Mouse (Mus musculus) liver, adult 2 months (tissue): ENCODE data around the gene Eif3d. TPM values are rescaled to one million over a fixed set of nuclear protein-coding genes. Genes with fewer than 3 reads are reported as not detected.
A peak's percentile ranks its signal among the peaks of the same experiment; 100 is the strongest.

ENCODE experiments used
- DNase-seq: peaks from one replicate; pipeline ENCODE4 v3.0.0-alpha.2; 2011; ENCODE audit warnings: low read depth, low spot score; ENCODE audit errors: extremely low read depth
- H3K27ac ChIP-seq: fragments of 200-500 bp; replicated peaks from 2 replicates; pipeline ENCODE4 v1.5.1; 2012; ENCODE audit warnings: low read depth, mild to moderate bottlenecking, control low read depth, inconsistent platforms, low read length; ENCODE audit not compliant: insufficient read depth
- H3K27me3 ChIP-seq: fragments of 200-500 bp; 2 replicates; pipeline ENCODE4 v1.6.1; 2012; ENCODE audit warnings: mild to moderate bottlenecking, moderate library complexity, low read length, inconsistent platforms; ENCODE audit not compliant: control insufficient read depth, insufficient read depth
- H3K36me3 ChIP-seq: fragments of 200-500 bp; 2 replicates; pipeline ENCODE4 v1.6.1; 2012; ENCODE audit warnings: low read length, inconsistent platforms; ENCODE audit not compliant: control insufficient read depth, insufficient read depth
- H3K4me1 ChIP-seq: fragments of 200-500 bp; 2 replicates; pipeline ENCODE4 v1.6.1; 2011; ENCODE audit warnings: low read length; ENCODE audit not compliant: control insufficient read depth, insufficient read depth
- H3K4me3 ChIP-seq: fragments of 200-500 bp; 2 replicates; pipeline ENCODE4 v1.5.1; 2011; ENCODE audit warnings: low read depth, mild to moderate bottlenecking, control low read depth, low read length, moderate library complexity; ENCODE audit not compliant: insufficient read depth
- H3K79me2 ChIP-seq: fragments of 200-500 bp; 2 replicates; pipeline ENCODE4 v1.6.1; 2012; ENCODE audit warnings: inconsistent platforms, mild to moderate bottlenecking, low read length, moderate library complexity; ENCODE audit not compliant: control insufficient read depth, insufficient read depth
- H3K9ac ChIP-seq: fragments of 200-500 bp; 2 replicates; pipeline ENCODE4 v1.6.1; 2012; ENCODE audit warnings: low read depth, mild to moderate bottlenecking, control low read depth, inconsistent platforms, low read length
- CTCF ChIP-seq: fragments of 200-500 bp; IDR thresholded peaks from 2 replicates; pipeline ENCODE4 v1.5.1; 2011; ENCODE audit warnings: low read depth, low read length, control low read depth
- POLR2A ChIP-seq: fragments of 200-500 bp; IDR thresholded peaks from 2 replicates; pipeline ENCODE4 v1.6.1; 2011; ENCODE audit warnings: low read length, control low read depth; ENCODE audit not compliant: insufficient read depth; ENCODE audit errors: extremely low read depth
- WGBS: fragments of 180-500 bp; shearing (Covaris S2); methylation state at CpG from one replicate; pipeline ENCODE4 v1.1.7; 2018; 5-methylcytosine and 5-hydroxymethylcytosine counted together
- polyA plus RNA-seq: library from polyadenylated mRNA; depleted of rRNA; stranded (reverse); fragments of >200 nt; gene quantifications from 2 replicates; pipeline ENCODE4 v1.2.3, GENCODE M21; 2012
- total RNA-seq: library from RNA; depleted of rRNA; stranded (reverse); fragments of >200 nt; gene quantifications from 2 replicates; pipeline ENCODE4 v1.2.3, GENCODE M21; 2014

Gene Eif3d
- total and polyA plus RNA-seq, 2 experiments = 57.3 to 92.9 TPM

DNA sequence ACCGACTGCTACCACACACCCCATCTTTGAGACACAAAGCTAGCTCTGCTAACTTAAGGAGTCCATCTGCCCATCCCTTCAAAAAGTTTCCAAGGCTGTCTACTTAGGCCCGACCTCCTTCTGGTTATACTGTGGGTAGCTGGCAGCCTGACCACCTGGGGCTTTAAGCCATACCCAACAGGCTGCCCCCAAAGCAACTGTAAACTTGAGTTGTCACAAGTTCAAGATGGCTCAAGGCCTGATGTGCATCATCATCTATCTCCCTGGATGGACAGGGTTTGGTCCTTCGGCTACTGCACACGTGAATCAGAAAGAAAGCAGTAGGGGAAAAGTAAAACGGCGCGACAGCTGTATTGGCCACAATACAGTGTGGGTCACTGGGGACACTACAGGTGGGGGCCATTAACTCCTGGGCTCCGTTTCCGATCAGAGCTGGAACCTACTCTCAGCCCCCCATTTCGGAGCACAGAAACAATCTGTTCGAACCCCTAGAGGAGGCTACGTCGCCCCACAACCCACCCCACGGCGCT, 608 bp downstream of the Eif3d start:
- Histone ChIP-seq H3K27me3 (no peaks in the 10 kb centered on the region), H3K27ac (peak overlapping the region; percentile 72), H3K4me1 (peaks cover 13% of the 10 kb centered on the region), H3K36me3 (peaks cover 26% of the 10 kb centered on the region), H3K9ac (peak overlapping the region; percentile 94), H3K4me3 (peak overlapping the region; percentile 95), H3K79me2 (peaks cover 14% of the 10 kb centered on the region; the same call in 1 of the 2 replicates)
- DNase-seq = peak; percentile 19
- TF ChIP-seq POLR2A = no peak
- TF ChIP-seq CTCF = no peak
- WGBS = 2% methylated on average over 15 of the region's 15 CpGs

GRCm38 (mm10) chr15:77965117-77965528, 5.5 kb downstream of the Eif3d start:
- Histone ChIP-seq H3K4me1 (peaks cover 8% of the 10 kb centered on the region), H3K4me3 (no peak overlapping the region), H3K27ac (no peak overlapping the region), H3K79me2 (peaks cover 9% of the 10 kb centered on the region; the same call in 1 of the 2 replicates), H3K27me3 (no peaks in the 10 kb centered on the region), H3K36me3 (peaks cover 70% of the 10 kb centered on the region), H3K9ac (no peak overlapping the region)
- TF ChIP-seq CTCF (peak; percentile 13; the same call in 1 of the 2 replicates), POLR2A (no peak)
- 81% methylated on average over 9 of the region's 9 CpGs for WGBS
- no peak for DNase-seq

DNA sequence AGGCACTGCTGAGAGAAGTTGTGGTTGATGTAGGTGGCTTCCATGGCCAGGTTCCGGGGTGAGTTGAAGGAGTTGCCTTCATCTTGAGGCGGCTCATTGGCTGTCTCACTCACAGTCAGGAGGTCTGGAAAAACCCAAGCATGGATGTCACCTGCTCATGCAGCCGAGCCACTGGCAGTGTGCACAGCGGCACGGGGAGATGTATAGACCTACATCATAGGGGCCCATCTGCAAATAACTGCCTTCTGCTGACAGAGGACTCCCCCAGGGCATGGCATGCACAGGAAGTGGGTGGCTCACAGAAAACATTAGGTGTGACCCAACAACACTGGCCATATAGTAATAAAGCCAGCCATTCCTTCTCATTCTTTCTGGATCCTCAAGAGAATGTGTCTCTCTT, 8.2 kb downstream of the Eif3d start:
- H3K9ac ChIP-seq = no peak overlapping the region
- TF ChIP-seq POLR2A (no peak), CTCF (no peak)
- DNase-seq = no peak
- H3K27ac ChIP-seq = no peak overlapping the region
- H3K4me3 ChIP-seq = no peak overlapping the region
- H3K27me3 ChIP-seq = no peaks in the 10 kb centered on the region
- no peaks in the 10 kb centered on the region for H3K4me1 ChIP-seq
- 97% methylated on average over 5 of the region's 5 CpGs for WGBS
- H3K79me2 ChIP-seq = no peaks in the 10 kb centered on the region
- peaks cover 75% of the 10 kb centered on the region for H3K36me3 ChIP-seq

DNA sequence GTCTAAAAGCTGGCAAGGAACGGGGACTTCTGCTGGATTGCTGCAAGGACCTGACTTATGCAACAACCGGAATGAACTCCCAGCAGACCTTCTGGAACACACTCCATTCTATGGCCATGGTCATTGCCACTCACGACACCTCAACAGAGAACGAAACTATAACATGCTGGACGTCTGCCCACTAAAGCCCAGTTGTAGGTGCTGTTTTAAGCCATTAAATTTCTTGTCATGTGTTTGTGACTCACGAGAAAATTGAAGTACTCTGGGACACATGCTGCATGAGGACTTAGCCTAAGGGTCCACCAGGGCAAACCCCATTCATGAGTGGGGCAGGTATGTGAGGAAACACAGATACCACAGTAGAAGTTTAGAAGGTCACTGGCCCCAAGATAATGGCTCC, 9.9 kb downstream of the Eif3d start:
- DNase-seq = no peak
- Histone ChIP-seq H3K4me1 (peaks cover 3% of the 10 kb centered on the region; the same call in 1 of the 2 replicates), H3K27me3 (peaks cover 3% of the 10 kb centered on the region; the same call in 1 of the 2 replicates), H3K9ac (no peak overlapping the region), H3K27ac (no peak overlapping the region), H3K4me3 (no peak overlapping the region), H3K36me3 (peaks cover 58% of the 10 kb centered on the region), H3K79me2 (no peaks in the 10 kb centered on the region)
- no peak for TF ChIP-seq CTCF
- no peak for TF ChIP-seq POLR2A
- 85% methylated on average over 6 of the region's 6 CpGs for whole genome bisulfite sequencing

GRCm38 (mm10) chr15:77958071-77958470, 12.5 kb downstream of the Eif3d start:
- no peak for TF ChIP-seq POLR2A
- no peak for TF ChIP-seq CTCF
- peaks cover 3% of the 10 kb centered on the region; the same call in 1 of the 2 replicates for H3K27me3 ChIP-seq
- peaks cover 36% of the 10 kb centered on the region for H3K36me3 ChIP-seq
- H3K4me3 ChIP-seq = no peak overlapping the region
- peaks cover 3% of the 10 kb centered on the region; the same call in 1 of the 2 replicates for H3K4me1 ChIP-seq
- 78% methylated on average over 3 of the region's 3 CpGs for WGBS
- H3K9ac ChIP-seq = no peak overlapping the region
- no peaks in the 10 kb centered on the region for H3K79me2 ChIP-seq
- no peak for DNase-seq
- H3K27ac ChIP-seq = no peak overlapping the region

DNA sequence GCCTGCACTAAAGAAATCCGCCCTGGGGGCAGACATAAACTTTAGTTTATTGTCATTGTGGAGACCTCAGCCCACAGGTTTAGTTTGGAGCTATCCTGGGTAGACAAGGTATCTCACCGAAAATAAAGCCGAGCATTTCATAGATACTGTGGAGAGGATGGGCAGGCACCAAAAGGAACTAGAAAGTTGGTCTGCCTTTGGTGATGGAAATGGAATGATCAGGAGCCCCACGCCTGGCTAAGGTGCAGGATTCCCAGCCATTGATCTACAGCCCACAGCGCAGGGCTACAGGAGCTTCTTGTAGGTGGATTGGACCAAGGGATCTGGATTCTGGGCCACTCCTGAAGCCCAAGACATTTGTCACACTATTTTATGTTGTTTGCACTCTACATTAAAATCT, 13.0 kb downstream of the Eif3d start:
- H3K36me3 ChIP-seq = peaks cover 31% of the 10 kb centered on the region; the same call in 1 of the 2 replicates
- no peak for TF ChIP-seq POLR2A
- 50% methylated on average over 5 of the region's 5 CpGs for WGBS
- DNase-seq = no peak
- no peak overlapping the region for H3K4me3 ChIP-seq
- H3K79me2 ChIP-seq = no peaks in the 10 kb centered on the region
- no peak overlapping the region for H3K9ac ChIP-seq
- H3K27me3 ChIP-seq = peaks cover 3% of the 10 kb centered on the region; the same call in 1 of the 2 replicates
- peaks cover 3% of the 10 kb centered on the region; the same call in 1 of the 2 replicates for H3K4me1 ChIP-seq
- no peak overlapping the region for H3K27ac ChIP-seq
